Mouse (Mus musculus): ENCODE data around the gene Tbxas1. TPM values are rescaled to one million over a fixed set of nuclear protein-coding genes. Genes with fewer than 3 reads are reported as not detected.

Gene Tbxas1
- polyA plus RNA-seq (2014; fragmentation: Illumina TruSeq; extraction: RNeasy Lipid Tissue Mini Kit (QIAGEN cat#74804); ENCODE audit: low read depth, low replicate concordance), result 0.74 TPM

GRCm38 (mm10) chr6:38875258-38876070 lies at the start of gene Tbxas1:
Gene Tbxas1 (plus strand): TSS chr6:38875404.

GRCm38 (mm10) chr6:38876071-38876911 lies 1.1 kb downstream of the Tbxas1 start, which contains the start of gene Hipk2:
Gene Hipk2 (minus strand): TSS chr6:38876165.

GRCm38 (mm10) chr6:39117584-39118455 lies 242.6 kb downstream of the Tbxas1 start, which contains the start of gene Parp12:
Gene Parp12 (minus strand): TSS chr6:39118349.

Other genes with a start within 250 kb of the Tbxas1 start
- gene Klrg2, start 238.2 kb upstream of the Tbxas1 start, polyA plus RNA-seq (2014; fragmentation: Illumina TruSeq; extraction: RNeasy Lipid Tissue Mini Kit (QIAGEN cat#74804); ENCODE audit: low read depth, low replicate concordance), result not detected
- gene Clec2l, start 212.3 kb upstream of the Tbxas1 start, polyA plus RNA-seq (2014; fragmentation: Illumina TruSeq; extraction: RNeasy Lipid Tissue Mini Kit (QIAGEN cat#74804); ENCODE audit: low read depth, low replicate concordance), result not detected
- gene Hipk2, start 761 bp downstream of the Tbxas1 start, polyA plus RNA-seq (2014; fragmentation: Illumina TruSeq; extraction: RNeasy Lipid Tissue Mini Kit (QIAGEN cat#74804); ENCODE audit: low read depth, low replicate concordance), result 15.7 TPM
- 37.5 TPM for gene Parp12, start 242.9 kb downstream of the Tbxas1 start, polyA plus RNA-seq (2014; fragmentation: Illumina TruSeq; extraction: RNeasy Lipid Tissue Mini Kit (QIAGEN cat#74804); ENCODE audit: low read depth, low replicate concordance)

All from liver, adult 10 weeks (tissue).